Mouse (Mus musculus): ENCODE measurements around the gene Ccdc148. TPM values are rescaled to one million over a fixed set of nuclear protein-coding genes. Genes with fewer than 3 reads are reported as not detected.

The Ccdc148 gene
- polyA plus RNA-seq, 1 experiment from 2014 or later: 0.38 TPM

DNA sequence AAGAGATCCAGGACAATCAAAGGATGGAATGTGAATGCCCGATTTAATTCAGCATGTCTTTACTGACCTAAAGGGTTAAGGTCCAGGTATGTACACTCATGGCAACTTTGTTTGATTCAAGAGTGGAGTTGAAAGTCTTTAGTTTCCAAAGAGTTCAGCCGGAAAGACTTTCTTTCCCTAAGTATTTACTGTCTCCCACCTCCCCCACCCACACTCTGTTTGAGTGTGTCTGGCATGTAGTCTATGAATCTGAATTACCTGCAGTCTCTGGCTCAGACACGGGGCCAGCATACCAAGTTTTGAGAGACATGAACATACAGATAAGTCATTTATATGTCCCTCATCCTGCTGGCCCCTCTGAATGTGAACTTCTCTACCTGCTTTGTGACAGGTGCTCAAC is 374.3 kb downstream of the Ccdc148 start:
- 91% methylated on average over 3 of the region's 3 CpGs for WGBS
- Histone ChIP-seq H3K9me3 (ENCODE audit: control insufficient read depth, low read length) (no peaks in the 10 kb centered on the region), H3K27me3 (ENCODE audit: control insufficient read depth, insufficient read depth, low read length) (no peaks in the 10 kb centered on the region), H3K9ac (ENCODE audit: low read length) (no peak overlapping the region), H3K4me1 (ENCODE audit: control insufficient read depth, insufficient read depth, low read length) (no peaks in the 10 kb centered on the region), H3K36me3 (ENCODE audit: control insufficient read depth, insufficient read depth, low read length) (no peaks in the 10 kb centered on the region), H3K4me3 (ENCODE audit: low read depth, low read length) (no peak overlapping the region), H3K4me2 (ENCODE audit: low read depth) (no peak overlapping the region), H3K27ac (ENCODE audit: low read depth, low read length) (no peak overlapping the region)
- DNase-seq (ENCODE audit: low spot score) (no peak), ATAC-seq (ENCODE audit: insufficient read depth, low FRiP score, low TSS enrichment) (no peak)

GRCm38 (mm10) chr2:58783526-58783925 is 377.0 kb downstream of the Ccdc148 start:
- no peaks in the 10 kb centered on the region for H3K27me3 ChIP-seq (ENCODE audit: control insufficient read depth, insufficient read depth, low read length)
- 73% methylated on average over 1 of the region's 1 CpGs for WGBS
- ATAC-seq (ENCODE audit: insufficient read depth, low FRiP score, low TSS enrichment): no peak
- no peaks in the 10 kb centered on the region for H3K4me1 ChIP-seq (ENCODE audit: control insufficient read depth, insufficient read depth, low read length)
- no peak overlapping the region for H3K27ac ChIP-seq (ENCODE audit: low read depth, low read length)
- H3K4me2 ChIP-seq (ENCODE audit: low read depth): no peak overlapping the region
- no peaks in the 10 kb centered on the region for H3K9me3 ChIP-seq (ENCODE audit: control insufficient read depth, low read length)
- no peak for DNase-seq (ENCODE audit: low spot score)
- no peaks in the 10 kb centered on the region for H3K36me3 ChIP-seq (ENCODE audit: control insufficient read depth, insufficient read depth, low read length)
- no peak overlapping the region for H3K4me3 ChIP-seq (ENCODE audit: low read depth, low read length)
- no peak overlapping the region for H3K9ac ChIP-seq (ENCODE audit: low read length)

DNA sequence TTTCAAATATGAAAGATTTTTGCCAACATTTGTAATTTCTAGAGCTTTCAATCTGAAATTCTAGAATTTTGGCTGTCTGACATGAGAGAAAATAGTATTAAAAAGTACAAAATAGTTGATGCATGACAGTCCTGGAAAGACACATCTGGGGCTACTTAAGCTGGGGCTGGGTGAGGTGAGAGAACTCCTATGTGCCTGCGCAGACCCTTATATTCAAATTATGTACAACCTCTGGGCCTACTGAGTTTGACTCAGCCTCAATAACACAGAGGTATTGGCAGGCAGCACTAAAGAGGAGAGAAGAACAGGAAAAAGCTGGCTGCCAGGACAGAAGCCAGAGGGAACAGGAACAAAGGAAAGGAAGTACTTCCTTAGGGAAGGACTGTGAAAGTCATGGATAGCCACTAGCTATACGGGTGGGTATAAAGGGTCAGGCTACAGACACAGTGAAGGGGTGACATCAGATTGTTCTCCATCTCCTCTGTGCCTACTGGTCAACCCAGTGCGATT is 381.4 kb downstream of the Ccdc148 start:
- no peaks in the 10 kb centered on the region for H3K9me3 ChIP-seq (ENCODE audit: control insufficient read depth, low read length)
- no peak overlapping the region for H3K4me3 ChIP-seq (ENCODE audit: low read depth, low read length)
- H3K27me3 ChIP-seq (ENCODE audit: control insufficient read depth, insufficient read depth, low read length): no peaks in the 10 kb centered on the region
- DNase-seq (ENCODE audit: low spot score) (no peak), ATAC-seq (ENCODE audit: insufficient read depth, low FRiP score, low TSS enrichment) (no peak)
- no peaks in the 10 kb centered on the region for H3K36me3 ChIP-seq (ENCODE audit: control insufficient read depth, insufficient read depth, low read length)
- H3K4me2 ChIP-seq (ENCODE audit: low read depth): no peak overlapping the region
- H3K27ac ChIP-seq (ENCODE audit: low read depth, low read length): no peak overlapping the region
- 81% methylated on average over 3 of the region's 3 CpGs for WGBS
- H3K4me1 ChIP-seq (ENCODE audit: control insufficient read depth, insufficient read depth, low read length): no peaks in the 10 kb centered on the region
- no peak overlapping the region for H3K9ac ChIP-seq (ENCODE audit: low read length)

- H3K9me3 ChIP-seq (ENCODE audit: control insufficient read depth, low read length): no peaks in the 10 kb centered on the region
- H3K4me2 ChIP-seq (ENCODE audit: low read depth): no peak overlapping the region
- DNase-seq (ENCODE audit: low spot score) (no peak), ATAC-seq (ENCODE audit: insufficient read depth, low FRiP score, low TSS enrichment) (peak; percentile 38; the same call in 1 of the 2 replicates)
- no peak overlapping the region for H3K4me3 ChIP-seq (ENCODE audit: low read depth, low read length)
- no peak overlapping the region for H3K9ac ChIP-seq (ENCODE audit: low read length)
- no peaks in the 10 kb centered on the region for H3K27me3 ChIP-seq (ENCODE audit: control insufficient read depth, insufficient read depth, low read length)
- 80% methylated on average over 9 of the region's 9 CpGs for WGBS
- H3K27ac ChIP-seq (ENCODE audit: low read depth, low read length): no peak overlapping the region
- no peaks in the 10 kb centered on the region for H3K4me1 ChIP-seq (ENCODE audit: control insufficient read depth, insufficient read depth, low read length)
- no peaks in the 10 kb centered on the region for H3K36me3 ChIP-seq (ENCODE audit: control insufficient read depth, insufficient read depth, low read length)
These were observed 386.6 kb downstream of the Ccdc148 start for GRCm38 (mm10) chr2:58773833-58774232.

Other genes with a start within 250 kb of the Ccdc148 start
- 12.9 and 16.2 TPM in 2 replicates for gene Pkp4, start 167 bp upstream of the Ccdc148 start, polyA plus RNA-seq (2014; fragmentation: Nextera tagmentation; extraction: Ambion mirVana)

All from neural tube, embryonic 11.5 days (tissue).